Mouse (Mus musculus) cortical plate, adult 2 months (tissue): ENCODE data around the gene Adprm.
"Not testable (repeated sequence)": the region's sequence is repeated elsewhere in the genome, so short reads cannot be mapped to it uniquely, and the experiment has no call there.

Experiments
- CTCF ChIP-seq: fragments of 200-500 bp; IDR thresholded peaks from 2 replicates; pipeline ENCODE4 v1.5.1; 2011; ENCODE audit warnings: mild to moderate bottlenecking, control low read depth, low read length; ENCODE audit not compliant: insufficient read depth; ENCODE audit errors: extremely low read depth
- POLR2A ChIP-seq: fragments of 200-500 bp; IDR thresholded peaks from 2 replicates; pipeline ENCODE4 v1.6.1; 2011; ENCODE audit warnings: mild to moderate bottlenecking, low read length, control low read depth; ENCODE audit not compliant: insufficient read depth; ENCODE audit errors: extremely low read depth

DNA sequence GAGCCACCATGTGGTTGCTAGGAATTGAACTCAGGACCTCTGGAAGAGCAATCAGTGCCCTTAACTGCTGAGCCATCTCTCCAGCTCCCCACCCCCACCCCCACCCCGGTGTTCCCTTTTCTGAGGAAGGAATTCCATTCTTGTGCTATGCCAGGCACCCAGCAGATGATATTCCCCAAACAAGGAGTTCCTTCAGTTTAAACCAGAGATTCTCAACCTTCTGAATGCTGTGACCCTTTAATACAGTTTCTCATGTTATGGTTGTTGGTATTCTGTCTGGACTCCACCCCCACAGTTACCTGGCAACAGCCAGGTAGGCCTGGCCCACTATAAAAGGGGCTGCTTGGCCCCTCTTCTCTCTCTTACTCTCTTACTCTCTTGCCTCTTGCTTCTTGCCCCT, 29.2 kb downstream of the Adprm start:
- not testable (repeated sequence) for TF ChIP-seq POLR2A, CTCF
